Mouse (Mus musculus) intestine, embryonic 16.5 days (tissue): ENCODE data around the gene Sec13. TPM values are rescaled to one million over a fixed set of nuclear protein-coding genes. Genes with fewer than 3 reads are reported as not detected.

ENCODE experiments used
- ATAC-seq: fragments of 200-750 bp; cut with Nextera tagmentation; 2 replicates; pipeline ENCODE4 v1.8.0; 2017; ENCODE audit warnings: moderate TSS enrichment, moderate library complexity
- H3K27ac ChIP-seq: fragments of 300-500 bp; sonication (generic); 2 replicates; pipeline ENCODE4 v1.5.1; 2014; ENCODE audit warnings: mild to moderate bottlenecking, low read length
- H3K27me3 ChIP-seq: fragments of 300-500 bp; sonication (generic); replicated peaks from 2 replicates; pipeline ENCODE4 v1.6.1; 2014; ENCODE audit warnings: low read length, control low read depth, mixed read lengths; ENCODE audit not compliant: control insufficient read depth, insufficient read depth
- H3K36me3 ChIP-seq: fragments of 300-500 bp; sonication (generic); 2 replicates; pipeline ENCODE4 v1.6.1; 2014; ENCODE audit warnings: low read length, control low read depth; ENCODE audit not compliant: control insufficient read depth, insufficient read depth
- H3K4me1 ChIP-seq: fragments of 300-500 bp; sonication (generic); 2 replicates; pipeline ENCODE4 v1.6.1; 2014; ENCODE audit warnings: low read length, control low read depth, mixed read lengths; ENCODE audit not compliant: control insufficient read depth, insufficient read depth
- H3K4me2 ChIP-seq: fragments of 300-500 bp; sonication (generic); 2 replicates; pipeline ENCODE4 v1.6.1; 2014; ENCODE audit warnings: low read depth, low read length, control low read depth
- H3K4me3 ChIP-seq: fragments of 300-500 bp; sonication (generic); 2 replicates; pipeline ENCODE4 v1.5.1; 2014; ENCODE audit warnings: mild to moderate bottlenecking, low read length
- H3K9ac ChIP-seq: fragments of 300-500 bp; sonication (generic); 2 replicates; pipeline ENCODE4 v1.6.1; 2014; ENCODE audit warnings: low read depth, low read length
- H3K9me3 ChIP-seq: fragments of 300-500 bp; sonication (generic); 2 replicates; pipeline ENCODE4 v1.6.1; 2016; ENCODE audit warnings: low read length, control low read depth; ENCODE audit not compliant: control insufficient read depth
- WGBS: fragments of 180-500 bp; shearing (Covaris S2); extraction: QIAGEN DNeasy Blood & Tissue Kit; methylation state at CpG from one replicate; pipeline ENCODE4 v1.1.7; 2014; 5-methylcytosine and 5-hydroxymethylcytosine counted together
- polyA plus RNA-seq: library from polyadenylated mRNA; unstranded; fragments of >200 nt; fragmentation: Nextera tagmentation; extraction: Ambion mirVana; gene quantifications from 2 replicates; pipeline ENCODE4 v1.2.1, GENCODE M21; 2015

The Sec13 gene
- polyA plus RNA-seq, result 307 and 317 TPM in 2 replicates

- peaks cover 8% of the 10 kb centered on the region for H3K36me3 ChIP-seq
- peak within 1 kb of the TSS; percentile 84 for H3K4me3 ChIP-seq
- peak within 1 kb of the TSS; percentile 50; the same call in 1 of the 2 replicates for H3K27ac ChIP-seq
- peaks cover 9% of the 10 kb centered on the region; the same call in 1 of the 2 replicates for H3K4me1 ChIP-seq
- no peaks in the 10 kb centered on the region for H3K27me3 ChIP-seq
- peak within 1 kb of the TSS; percentile 77 for H3K4me2 ChIP-seq
- 7% methylated on average over 41 of the region's 41 CpGs for WGBS
- peak within 1 kb of the TSS; percentile 89 for H3K9ac ChIP-seq
- no peaks in the 10 kb centered on the region for H3K9me3 ChIP-seq
- peak; percentile 50 for ATAC-seq
Measured at GRCm38 (mm10) chr6:113740236-113741217, at the start of gene Sec13. Sec13 (minus strand) TSS chr6:113740743.

DNA sequence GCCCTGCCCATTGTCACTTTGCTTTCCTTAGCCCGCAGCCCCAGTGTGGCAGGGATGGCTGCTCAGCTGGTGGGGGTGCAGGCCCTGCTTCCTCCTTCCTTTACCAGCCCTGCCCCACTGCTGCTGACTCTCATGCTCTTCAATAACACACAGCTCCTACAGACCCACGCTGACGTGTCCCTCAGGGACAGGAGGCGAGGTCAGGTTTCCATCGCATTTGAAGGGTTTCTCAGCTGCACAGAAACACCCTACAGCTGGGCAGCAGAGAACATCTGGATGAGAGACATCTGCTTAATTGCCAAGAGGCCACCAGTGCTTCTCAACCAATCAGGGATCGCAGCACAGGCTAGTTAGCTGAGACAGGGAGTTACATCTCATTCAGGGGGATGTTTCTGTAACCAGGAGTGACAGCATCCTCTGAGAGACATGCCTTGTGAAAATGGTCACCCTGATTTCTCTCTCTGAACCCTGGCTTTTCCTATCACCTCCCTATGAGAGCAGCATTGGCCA, 47.0 kb upstream of the Sec13 start:
- Histone ChIP-seq H3K27me3 (no peaks in the 10 kb centered on the region), H3K4me2 (no peak overlapping the region), H3K36me3 (no peaks in the 10 kb centered on the region), H3K9me3 (no peaks in the 10 kb centered on the region), H3K27ac (no peak overlapping the region), H3K4me1 (peaks cover 3% of the 10 kb centered on the region; the same call in 1 of the 2 replicates), H3K9ac (no peak overlapping the region), H3K4me3 (no peak overlapping the region)
- peak; percentile 28; the same call in 1 of the 2 replicates for ATAC-seq
- 40% methylated on average over 6 of the region's 6 CpGs for WGBS

GRCm38 (mm10) chr6:113785658-113786057, 45.1 kb upstream of the Sec13 start:
- Histone ChIP-seq H3K27ac (no peak overlapping the region), H3K4me3 (no peak overlapping the region), H3K4me1 (peaks cover 3% of the 10 kb centered on the region; the same call in 1 of the 2 replicates), H3K27me3 (no peaks in the 10 kb centered on the region), H3K9ac (no peak overlapping the region), H3K36me3 (no peaks in the 10 kb centered on the region), H3K4me2 (no peak overlapping the region), H3K9me3 (no peaks in the 10 kb centered on the region)
- 76% methylated on average over 7 of the region's 7 CpGs for WGBS
- no peak for ATAC-seq

GRCm38 (mm10) chr6:113778229-113778753, 37.7 kb upstream of the Sec13 start:
- WGBS, result 50% methylated on average over 7 of the region's 7 CpGs
- no peak for ATAC-seq
- no peak overlapping the region for H3K4me2 ChIP-seq
- H3K9me3 ChIP-seq, result no peaks in the 10 kb centered on the region
- no peaks in the 10 kb centered on the region for H3K4me1 ChIP-seq
- H3K9ac ChIP-seq, result no peak overlapping the region
- H3K4me3 ChIP-seq, result no peak overlapping the region
- H3K27me3 ChIP-seq, result no peaks in the 10 kb centered on the region
- H3K27ac ChIP-seq, result no peak overlapping the region
- H3K36me3 ChIP-seq, result no peaks in the 10 kb centered on the region

DNA sequence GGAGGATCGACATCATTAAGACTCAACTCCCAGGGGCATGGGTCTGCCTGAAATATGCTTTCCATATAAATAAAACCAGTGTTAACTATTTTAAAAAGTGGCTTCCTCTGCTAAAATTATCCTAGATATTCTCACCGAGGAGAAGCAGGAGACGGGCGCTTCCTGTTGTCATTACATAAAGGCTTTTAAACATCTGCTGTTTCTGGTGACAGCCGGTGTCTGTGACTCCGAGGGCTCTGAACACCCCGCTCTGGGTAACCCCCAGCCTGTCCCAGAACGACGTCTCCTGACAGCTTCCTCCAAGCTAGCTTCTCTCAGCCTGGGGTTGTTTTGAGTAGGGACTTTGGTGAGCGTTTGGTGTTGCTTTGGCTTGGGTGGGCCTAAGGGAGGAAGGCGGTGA, 28.3 kb upstream of the Sec13 start:
- H3K27me3 ChIP-seq, result no peaks in the 10 kb centered on the region
- no peaks in the 10 kb centered on the region for H3K4me1 ChIP-seq
- no peak overlapping the region for H3K9ac ChIP-seq
- H3K9me3 ChIP-seq, result no peaks in the 10 kb centered on the region
- 56% methylated on average over 11 of the region's 11 CpGs for WGBS
- H3K27ac ChIP-seq, result no peak overlapping the region
- H3K4me2 ChIP-seq, result no peak overlapping the region
- H3K36me3 ChIP-seq, result no peaks in the 10 kb centered on the region
- no peak for ATAC-seq
- no peak overlapping the region for H3K4me3 ChIP-seq

- Histone ChIP-seq H3K36me3 (no peaks in the 10 kb centered on the region), H3K4me2 (no peak overlapping the region), H3K9me3 (no peaks in the 10 kb centered on the region), H3K27ac (no peak overlapping the region), H3K9ac (no peak overlapping the region), H3K4me3 (no peak overlapping the region), H3K27me3 (no peaks in the 10 kb centered on the region), H3K4me1 (no peaks in the 10 kb centered on the region)
- ATAC-seq, result peak; percentile 33; the same call in 1 of the 2 replicates
- 27% methylated on average over 7 of the region's 7 CpGs for WGBS
Measured at GRCm38 (mm10) chr6:113761644-113762043, 21.1 kb upstream of the Sec13 start.

- H3K27ac ChIP-seq, result no peak overlapping the region
- H3K4me2 ChIP-seq, result no peak overlapping the region
- WGBS, result 55% methylated on average over 17 of the region's 17 CpGs
- no peaks in the 10 kb centered on the region for H3K9me3 ChIP-seq
- no peak for ATAC-seq
- H3K4me1 ChIP-seq, result no peaks in the 10 kb centered on the region
- peaks cover 11% of the 10 kb centered on the region; the same call in 1 of the 2 replicates for H3K27me3 ChIP-seq
- H3K36me3 ChIP-seq, result no peaks in the 10 kb centered on the region
- no peak overlapping the region for H3K9ac ChIP-seq
- H3K4me3 ChIP-seq, result no peak overlapping the region
Measured at GRCm38 (mm10) chr6:113749119-113749685, 8.7 kb upstream of the Sec13 start.

GRCm38 (mm10) chr6:113748351-113748750, 7.8 kb upstream of the Sec13 start:
- no peaks in the 10 kb centered on the region for H3K36me3 ChIP-seq
- H3K4me3 ChIP-seq, result peak overlapping the region; percentile 16; the same call in 1 of the 2 replicates
- 28% methylated on average over 26 of the region's 26 CpGs for WGBS
- H3K9ac ChIP-seq, result no peak overlapping the region
- H3K4me1 ChIP-seq, result no peaks in the 10 kb centered on the region
- H3K27ac ChIP-seq, result no peak overlapping the region
- no peaks in the 10 kb centered on the region for H3K9me3 ChIP-seq
- H3K27me3 ChIP-seq, result peaks cover 11% of the 10 kb centered on the region; the same call in 1 of the 2 replicates
- peak overlapping the region; percentile 34 for H3K4me2 ChIP-seq
- ATAC-seq, result peak; percentile 23; the same call in 1 of the 2 replicates

DNA sequence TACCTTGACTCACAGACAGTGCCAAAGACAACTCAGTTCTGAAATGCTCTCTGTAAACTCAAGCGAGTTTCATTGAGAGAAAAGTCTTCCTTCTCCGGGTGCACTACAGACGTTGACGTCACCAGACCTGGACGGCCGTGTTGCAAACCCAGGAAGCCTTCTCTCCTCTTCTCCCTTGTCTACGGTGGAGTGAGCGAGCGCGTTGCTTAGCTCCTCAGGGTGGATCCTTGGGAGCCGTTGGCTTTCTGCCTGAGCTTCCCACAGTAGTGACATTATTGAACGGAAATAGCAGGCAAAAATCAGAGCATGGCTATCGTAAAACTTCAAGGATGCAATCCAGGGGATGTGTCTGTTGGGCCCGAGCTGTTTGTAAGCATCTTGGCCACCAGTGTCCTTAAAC, 6.7 kb upstream of the Sec13 start:
- Histone ChIP-seq H3K4me1 (no peaks in the 10 kb centered on the region), H3K9me3 (no peaks in the 10 kb centered on the region), H3K4me2 (no peak overlapping the region), H3K36me3 (no peaks in the 10 kb centered on the region), H3K27me3 (peaks cover 11% of the 10 kb centered on the region; the same call in 1 of the 2 replicates), H3K27ac (no peak overlapping the region), H3K4me3 (no peak overlapping the region), H3K9ac (no peak overlapping the region)
- whole genome bisulfite sequencing, result 78% methylated on average over 14 of the region's 14 CpGs
- no peak for ATAC-seq
